Mouse (Mus musculus) 3T3-L1 (cell line): Measurements from ENCODE around the gene Psors1c2.

Source experiments
- DNase-seq: peaks from one replicate; pipeline ENCODE4 v3.0.0-alpha.2; 2015; ENCODE audit warnings: low read depth, low spot score

Gene Psors1c2

GRCm38 (mm10) chr17:35517526-35517925 is 15.5 kb upstream of the Psors1c2 start:
- peak; percentile 78 for DNase-seq

GRCm38 (mm10) chr17:35524354-35524753 is 8.6 kb upstream of the Psors1c2 start:
- DNase-seq = no peak

DNA sequence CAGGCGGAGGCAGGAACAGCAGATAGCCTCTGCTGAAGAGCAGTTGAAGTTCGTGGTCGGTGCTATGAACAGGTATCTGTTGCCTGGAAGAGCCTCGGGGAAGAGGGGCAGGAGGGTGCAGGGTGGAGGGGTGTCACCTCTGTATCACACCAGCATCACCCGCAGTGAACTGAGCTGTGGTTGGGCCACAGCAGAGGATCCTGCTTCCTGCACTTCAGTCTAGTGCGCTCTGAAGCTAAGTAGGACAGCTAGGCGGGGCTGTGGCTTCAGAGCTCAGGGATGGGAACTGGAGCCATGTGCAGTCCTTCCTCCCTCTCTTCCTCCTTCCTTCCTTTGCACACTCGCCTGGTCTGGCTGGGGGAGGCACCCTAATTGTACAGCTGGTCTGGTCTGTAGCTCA is 6.4 kb upstream of the Psors1c2 start:
- DNase-seq = no peak

DNA sequence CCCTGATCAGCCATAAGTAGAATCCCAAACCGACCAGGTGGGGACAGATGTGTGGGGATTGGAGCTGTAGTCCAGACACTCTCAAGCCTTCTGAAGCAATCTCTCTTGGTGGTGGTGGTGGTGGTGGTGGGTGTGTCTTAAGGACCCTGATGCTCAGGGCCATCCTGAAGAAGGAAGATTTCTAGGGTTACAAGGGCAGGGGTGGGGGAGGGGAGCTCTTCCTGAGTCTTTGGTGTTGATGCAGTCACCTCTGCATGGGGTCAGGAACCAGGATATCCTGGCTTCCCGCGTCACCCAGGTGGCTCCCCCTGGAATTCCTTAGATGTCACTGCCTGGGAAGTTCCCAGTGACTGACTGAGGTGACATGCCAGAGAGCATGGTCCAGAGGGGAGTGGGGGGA is 641 bp upstream of the Psors1c2 start:
- DNase-seq = no peak

DNA sequence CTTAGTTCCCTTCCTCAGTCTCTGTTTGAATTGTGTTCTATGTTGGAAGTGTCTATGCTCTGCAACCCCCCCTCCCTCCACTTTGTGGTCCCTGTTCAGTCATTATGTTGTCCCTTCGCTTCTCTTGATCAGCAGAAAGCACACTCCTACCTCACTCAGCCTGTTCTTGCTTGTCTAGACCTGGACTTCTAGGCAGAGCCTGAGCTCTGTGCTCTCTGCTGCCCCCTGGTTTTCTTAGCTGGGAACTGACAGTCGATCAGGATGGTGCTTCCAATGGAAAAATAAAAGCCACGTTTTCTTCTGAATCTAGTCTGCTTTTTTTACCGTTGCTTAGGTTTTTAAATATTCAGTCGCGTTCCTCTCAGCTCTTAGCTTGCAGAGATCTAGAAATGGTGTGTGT is 1.3 kb downstream of the Psors1c2 start:
- peak; percentile 89 for DNase-seq

GRCm38 (mm10) chr17:35537421-35537820 is 4.4 kb downstream of the Psors1c2 start:
- DNase-seq = peak; percentile 88

- DNase-seq = no peak
These were observed 5.5 kb downstream of the Psors1c2 start for GRCm38 (mm10) chr17:35538476-35538875.

DNA sequence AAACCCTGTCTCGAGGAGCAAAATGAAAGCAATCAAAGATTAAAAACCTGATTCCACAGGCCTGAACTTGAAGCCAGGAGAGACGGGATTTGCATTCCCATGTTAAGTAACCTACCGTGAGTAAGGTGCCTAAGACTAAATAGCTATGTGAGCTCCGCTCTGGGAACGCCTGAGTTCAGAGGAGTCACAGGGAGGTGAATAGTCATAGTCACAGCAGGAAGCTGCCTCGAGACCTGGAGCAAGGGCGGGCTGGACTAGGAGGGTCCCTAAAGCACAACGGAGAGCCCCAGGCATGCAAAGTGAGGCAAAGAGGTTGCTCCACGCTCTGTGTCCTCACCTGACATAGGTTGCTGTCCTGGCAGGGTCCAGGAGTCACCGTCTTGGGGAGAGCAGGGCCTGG is 6.5 kb downstream of the Psors1c2 start:
- no peak for DNase-seq

GRCm38 (mm10) chr17:35542761-35543411 is 9.9 kb downstream of the Psors1c2 start:
- DNase-seq = no peak

GRCm38 (mm10) chr17:35543412-35543861 is 10.4 kb downstream of the Psors1c2 start:
- no peak for DNase-seq

DNA sequence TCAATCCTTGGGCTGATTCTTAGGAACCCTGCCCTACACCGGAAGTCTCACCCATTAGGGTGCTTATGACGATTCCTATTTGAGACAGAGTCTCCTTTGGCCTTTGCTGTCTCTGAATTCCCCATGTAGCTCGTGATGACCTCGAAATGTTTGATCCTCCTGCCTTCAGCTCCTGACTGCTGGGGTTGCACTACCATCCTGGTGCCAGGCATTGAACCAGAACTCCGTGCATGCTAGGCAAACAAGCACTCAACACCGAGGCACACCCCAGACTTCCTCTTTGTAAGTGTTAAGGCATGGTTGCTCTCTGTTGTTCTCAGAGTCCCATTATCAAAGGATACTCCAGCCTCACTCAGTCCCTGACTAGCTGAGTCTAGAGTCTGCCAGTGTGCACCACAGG is 11.0 kb downstream of the Psors1c2 start:
- no peak for DNase-seq

- DNase-seq = peak; percentile 80
These were observed 11.7 kb downstream of the Psors1c2 start for GRCm38 (mm10) chr17:35544680-35545079.

DNA sequence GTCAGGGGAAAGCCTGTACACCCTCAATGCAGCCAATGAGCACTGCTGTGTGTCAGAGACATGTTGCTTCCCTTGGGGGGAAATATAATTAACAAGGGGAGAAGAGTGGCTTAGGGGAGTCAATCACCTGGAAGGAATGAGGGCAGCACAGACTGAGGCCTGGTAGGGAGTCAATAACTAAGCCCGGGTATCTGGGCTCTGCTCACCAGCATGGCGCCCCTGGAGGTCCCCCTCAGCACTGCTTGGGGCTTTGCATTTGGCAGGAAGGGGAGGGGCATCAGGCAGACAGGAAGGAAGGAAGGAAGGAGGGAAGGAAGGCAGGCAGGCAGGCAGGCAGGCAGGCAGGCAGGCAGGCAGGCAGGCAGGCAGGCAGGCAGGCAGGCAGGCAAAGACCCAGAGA is 14.5 kb downstream of the Psors1c2 start:
- DNase-seq = no peak

DNA sequence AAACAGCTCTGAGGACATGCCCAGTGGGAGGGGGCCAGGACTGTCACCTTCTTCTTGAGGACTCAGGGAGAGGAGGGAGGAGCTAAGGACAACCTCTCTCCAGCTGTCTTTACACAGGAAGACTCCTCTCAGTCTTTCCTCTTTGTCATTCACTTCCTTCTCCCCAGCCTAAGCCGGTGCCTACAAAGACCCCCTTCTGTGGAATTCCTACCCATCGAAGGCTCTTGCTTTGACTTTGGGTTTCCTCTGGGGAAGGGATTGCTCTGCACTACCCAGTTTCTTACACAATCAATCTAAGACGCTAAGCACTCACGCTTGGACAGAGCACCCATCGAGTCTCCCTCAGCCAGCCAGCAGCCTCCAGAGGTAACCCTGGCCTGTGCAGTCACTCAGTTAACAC is 15.6 kb downstream of the Psors1c2 start:
- DNase-seq = peak; percentile 15

DNA sequence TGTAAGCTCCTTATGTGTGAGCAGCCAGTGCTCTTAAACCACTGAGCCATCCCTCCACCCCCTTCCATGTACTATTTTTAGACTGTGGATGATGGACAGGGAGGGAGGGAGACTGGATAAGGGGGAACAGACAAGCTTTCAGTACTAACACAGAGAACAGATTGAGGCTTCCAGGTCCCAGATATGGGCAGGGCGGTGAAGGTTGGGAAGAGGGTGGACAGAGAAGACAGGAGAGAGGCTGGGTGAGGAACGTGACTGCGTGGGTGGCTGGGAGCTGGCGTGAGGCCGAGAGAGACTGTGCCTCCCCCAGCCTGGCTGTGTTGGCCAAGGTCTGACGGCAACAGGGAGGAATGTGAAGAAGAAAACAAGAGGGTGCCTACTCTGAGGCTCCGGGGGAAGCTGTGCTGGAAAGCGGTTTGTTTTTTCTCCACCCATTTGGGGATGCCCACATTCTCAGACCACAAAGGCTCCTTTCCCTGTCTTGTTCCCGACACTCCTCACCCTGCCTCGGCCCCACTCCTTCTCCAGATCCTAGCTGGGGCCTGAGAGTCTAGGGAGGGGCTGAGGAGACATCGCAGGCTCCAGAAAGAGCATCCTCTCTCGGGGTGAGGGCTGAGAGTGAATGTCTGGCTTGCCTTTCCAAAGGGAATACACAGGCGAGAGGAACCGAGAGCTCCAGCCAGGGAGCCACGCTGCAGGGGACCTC is 16.6 kb downstream of the Psors1c2 start:
- peak; percentile 98 for DNase-seq

DNA sequence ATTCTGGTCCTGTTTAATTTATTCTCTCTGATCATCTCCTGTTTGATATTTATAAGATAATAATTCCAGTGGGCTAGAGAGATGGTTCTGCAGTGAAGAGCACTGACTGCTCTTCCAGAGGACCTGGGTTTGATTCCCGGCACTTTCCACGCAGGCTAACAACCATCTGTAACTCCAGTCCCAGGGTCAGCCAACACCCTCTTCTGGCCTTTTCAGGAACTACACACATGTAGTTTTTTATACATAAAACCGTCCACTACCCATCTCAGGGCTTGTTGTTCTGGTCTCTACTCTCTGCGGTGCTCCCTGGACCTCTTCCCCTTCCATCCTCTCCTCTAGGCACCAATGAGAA is 17.1 kb downstream of the Psors1c2 start:
- DNase-seq = peak; percentile 62

GRCm38 (mm10) chr17:35550871-35551270 is 17.9 kb downstream of the Psors1c2 start:
- DNase-seq = peak; percentile 66

- peak; percentile 81 for DNase-seq
These were observed 18.9 kb downstream of the Psors1c2 start, which contains the start of gene Cdsn for GRCm38 (mm10) chr17:35551881-35552414. Cdsn (plus strand) TSS chr17:35552128.

DNA sequence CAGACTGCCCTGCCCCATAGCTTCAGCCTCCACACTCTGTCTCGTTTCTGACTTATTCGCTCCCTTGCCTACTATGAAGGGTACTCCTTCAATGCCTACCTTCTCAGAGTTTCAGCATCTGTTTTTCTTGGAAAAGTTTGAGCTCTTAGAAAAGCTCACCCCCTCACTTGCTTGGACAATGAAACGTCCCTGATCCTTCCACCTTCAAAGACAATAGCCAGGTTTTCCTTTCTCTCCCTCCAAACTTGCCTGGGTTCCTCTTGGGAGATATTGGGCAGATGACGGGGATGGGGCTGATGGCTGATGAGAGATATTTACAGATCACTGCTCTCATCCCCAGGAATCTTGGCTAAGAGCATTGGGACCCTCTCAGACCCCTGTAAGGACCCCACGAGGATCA is 21.3 kb downstream of the Psors1c2 start:
- DNase-seq = no peak

DNA sequence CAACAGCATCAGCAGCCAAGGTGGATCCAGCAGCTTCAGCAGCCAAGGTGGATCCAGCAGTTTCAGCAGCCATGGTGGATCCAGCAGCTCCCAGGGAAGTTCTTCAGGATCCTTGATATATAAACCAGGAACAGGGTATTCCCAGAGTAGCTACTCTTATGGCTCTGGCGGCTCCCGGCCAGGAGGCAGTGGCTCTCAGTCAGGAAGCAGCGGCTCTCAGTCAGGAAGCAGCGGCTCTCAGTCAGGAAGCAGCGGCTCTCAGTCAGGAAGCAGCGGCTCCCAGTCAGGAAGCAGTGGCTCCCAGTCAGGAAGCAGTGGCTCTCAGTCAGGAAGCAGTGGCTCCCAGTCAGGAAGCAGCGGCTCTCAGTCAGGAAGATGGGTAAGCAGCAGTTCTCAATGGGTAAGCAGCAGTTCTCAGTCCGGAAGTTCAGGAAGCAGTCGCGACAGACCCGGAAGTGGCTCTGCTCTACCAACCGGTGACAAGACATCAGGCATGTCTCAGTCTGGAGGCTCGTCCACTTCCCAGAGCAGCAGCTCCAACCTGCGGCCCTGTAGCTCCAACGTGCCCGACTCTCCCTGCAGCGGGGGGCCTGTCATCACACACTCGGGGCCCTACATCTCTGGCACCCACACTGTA is 21.9 kb downstream of the Psors1c2 start:
- no peak for DNase-seq

DNA sequence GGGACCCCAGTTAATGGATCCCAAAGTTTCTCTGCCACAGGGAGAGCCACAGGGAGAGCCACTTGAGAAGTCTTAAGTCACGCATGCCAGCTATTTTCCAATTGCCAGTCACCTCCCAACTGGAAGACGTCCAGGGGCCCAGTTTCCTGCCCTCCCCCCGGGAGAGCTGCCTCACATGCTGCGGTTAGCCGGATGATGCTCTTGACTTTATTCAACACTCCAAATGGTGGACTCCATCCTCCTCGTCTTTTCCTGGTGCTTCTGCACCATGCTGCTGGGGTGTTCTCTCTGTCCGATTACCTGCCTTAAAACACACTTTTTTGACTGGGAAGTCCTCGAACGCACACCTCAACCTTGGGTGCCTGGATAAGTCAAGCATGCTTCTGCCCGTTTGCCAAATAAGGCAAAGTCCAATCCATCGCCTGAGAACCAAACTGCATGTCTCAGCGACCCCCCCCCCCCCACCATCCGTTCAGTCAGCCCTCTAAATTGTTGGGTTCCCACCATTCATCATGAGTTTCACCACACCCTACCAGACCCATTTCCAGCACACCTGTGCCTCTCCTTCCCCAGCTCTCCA is 23.3 kb downstream of the Psors1c2 start:
- DNase-seq = no peak

GRCm38 (mm10) chr17:35556812-35557211 is 23.8 kb downstream of the Psors1c2 start:
- peak; percentile 90 for DNase-seq
